Mouse (Mus musculus) liver, embryonic 16.5 days (tissue): ENCODE measurements at regions not wholly inside any gene's neighbourhood (a gene's known extent, or its start where the extent isn't known, plus 50 kb on each side); places are given as distances from the start of the nearest gene placed in this dataset.

Source experiments
- ATAC-seq: fragments of 200-750 bp; cut with Nextera tagmentation; 2 replicates; pipeline ENCODE4 v1.8.0; 2017; ENCODE audit warnings: low read depth, mild to moderate bottlenecking, moderate number of reproducible peaks, moderate library complexity
- H3K27ac ChIP-seq: fragments of 300-500 bp; sonication (generic); 2 replicates; pipeline ENCODE4 v1.5.1; 2014; ENCODE audit warnings: mild to moderate bottlenecking, low read length
- H3K27me3 ChIP-seq: fragments of 300-500 bp; sonication (generic); 2 replicates; pipeline ENCODE4 v1.6.1; 2014; ENCODE audit warnings: low read depth, low read length, mixed read lengths; ENCODE audit not compliant: control insufficient read depth, insufficient read depth
- H3K36me3 ChIP-seq: fragments of 300-500 bp; sonication (generic); 2 replicates; pipeline ENCODE4 v1.6.1; 2014; ENCODE audit warnings: mild to moderate bottlenecking; ENCODE audit not compliant: control insufficient read depth, insufficient read depth
- H3K4me1 ChIP-seq: fragments of 300-500 bp; sonication (generic); 2 replicates; pipeline ENCODE4 v1.6.1; 2014; ENCODE audit warnings: low read depth, low read length, mixed read lengths; ENCODE audit not compliant: control insufficient read depth
- H3K4me2 ChIP-seq: fragments of 300-500 bp; sonication (generic); 2 replicates; pipeline ENCODE4 v1.6.1; 2014; ENCODE audit warnings: low read depth, low read length, mixed read lengths
- H3K4me3 ChIP-seq: fragments of 300-500 bp; sonication (generic); 2 replicates; pipeline ENCODE4 v1.5.1; 2014; ENCODE audit warnings: low read depth, mild to moderate bottlenecking, low read length
- H3K9ac ChIP-seq: fragments of 300-500 bp; sonication (generic); 2 replicates; pipeline ENCODE4 v1.6.1; 2014; ENCODE audit warnings: low read depth, low read length
- H3K9me3 ChIP-seq: fragments of 300-500 bp; sonication (generic); replicated peaks from 2 replicates; pipeline ENCODE4 v1.6.1; 2016; ENCODE audit warnings: low read length; ENCODE audit not compliant: control insufficient read depth
- WGBS: fragments of 180-500 bp; shearing (Covaris S2); extraction: QIAGEN DNeasy Blood & Tissue Kit; methylation state at CpG from one replicate; pipeline ENCODE4 v1.1.7; 2014; ENCODE audit not compliant: insufficient replicate concordance; 5-methylcytosine and 5-hydroxymethylcytosine counted together

- Histone ChIP-seq H3K4me1 (no peaks in the 10 kb centered on the region), H3K9me3 (no peaks in the 10 kb centered on the region), H3K36me3 (no peaks in the 10 kb centered on the region), H3K27me3 (no peaks in the 10 kb centered on the region), H3K4me2 (no peak overlapping the region), H3K4me3 (no peak overlapping the region), H3K27ac (no peak overlapping the region), H3K9ac (no peak overlapping the region)
- 65% methylated on average over 2 of the region's 2 CpGs for WGBS
- ATAC-seq = no peak
Measured at GRCm38 (mm10) chr5:91892338-91892737, 70.5 kb downstream of the Rchy1 start.

DNA sequence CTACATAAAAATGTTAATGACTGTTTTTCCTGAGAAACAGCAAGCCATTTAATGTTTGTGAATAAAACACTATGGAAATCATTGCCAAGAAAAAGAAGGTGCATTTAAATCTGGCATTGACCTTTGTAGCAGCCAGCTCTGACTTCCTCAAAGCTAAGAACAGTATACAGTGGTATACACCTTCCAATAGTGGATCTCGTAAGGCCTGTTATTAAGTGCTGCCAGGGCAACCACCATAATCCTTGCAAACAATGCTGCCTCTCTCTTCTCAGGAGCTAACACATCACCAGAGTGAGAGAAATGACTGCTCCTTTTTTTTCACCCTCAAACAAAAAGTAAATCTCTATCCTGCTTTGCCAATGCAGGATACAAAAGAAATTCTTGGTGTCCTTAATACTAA, 81.1 kb downstream of the Rchy1 start:
- Histone ChIP-seq H3K27me3 (no peaks in the 10 kb centered on the region), H3K9me3 (no peaks in the 10 kb centered on the region), H3K27ac (no peak overlapping the region), H3K4me3 (no peak overlapping the region), H3K36me3 (no peaks in the 10 kb centered on the region), H3K4me1 (no peaks in the 10 kb centered on the region), H3K9ac (no peak overlapping the region), H3K4me2 (no peak overlapping the region)
- no peak for ATAC-seq
- WGBS = 82% methylated on average over 1 of the region's 1 CpGs

DNA sequence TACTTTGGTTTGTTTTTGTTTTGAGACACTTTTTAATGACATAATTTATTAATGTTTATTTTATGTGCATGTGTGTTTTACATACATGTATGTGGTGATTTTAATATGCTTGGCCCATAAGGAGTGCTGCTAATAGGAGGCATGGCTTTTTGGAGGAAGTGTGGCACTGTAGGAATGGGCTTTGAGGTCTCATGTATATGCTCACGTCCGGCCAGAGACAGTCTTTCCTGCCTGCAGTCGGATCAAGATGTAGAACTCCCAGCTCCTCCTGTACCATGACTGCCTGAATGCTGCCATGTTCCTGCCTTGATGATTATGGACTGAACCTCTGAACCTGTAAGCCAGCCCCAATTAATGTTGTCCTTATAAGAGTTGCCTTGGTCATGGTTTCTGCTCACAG, 82.6 kb downstream of the Rchy1 start:
- H3K9ac ChIP-seq = no peak overlapping the region
- no peaks in the 10 kb centered on the region for H3K27me3 ChIP-seq
- no peaks in the 10 kb centered on the region for H3K9me3 ChIP-seq
- H3K27ac ChIP-seq = no peak overlapping the region
- 68% methylated on average over 3 of the region's 3 CpGs for WGBS
- no peaks in the 10 kb centered on the region for H3K4me1 ChIP-seq
- no peak overlapping the region for H3K4me2 ChIP-seq
- no peak for ATAC-seq
- H3K4me3 ChIP-seq = no peak overlapping the region
- H3K36me3 ChIP-seq = no peaks in the 10 kb centered on the region

DNA sequence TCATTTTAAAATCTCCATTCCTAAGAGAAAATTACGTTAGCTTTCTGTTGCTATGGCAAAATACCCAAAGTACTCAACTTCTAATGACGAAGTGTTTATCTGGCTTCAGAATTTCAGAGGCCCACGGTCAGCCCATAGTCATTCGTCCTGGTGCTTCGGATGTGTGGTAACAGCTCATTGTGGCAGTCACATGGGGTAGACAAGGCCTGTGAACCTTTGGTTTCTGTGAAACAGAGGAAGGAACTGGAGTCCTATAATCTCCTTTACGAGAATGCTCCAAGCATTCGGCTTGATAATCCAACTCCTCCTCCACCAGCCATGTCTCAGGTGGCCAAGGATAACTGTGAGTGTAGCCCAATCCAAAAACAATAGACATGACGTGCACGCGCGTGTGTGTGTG, 84.2 kb downstream of the Rchy1 start:
- H3K27me3 ChIP-seq = no peaks in the 10 kb centered on the region
- H3K9ac ChIP-seq = no peak overlapping the region
- no peak overlapping the region for H3K27ac ChIP-seq
- WGBS = 73% methylated on average over 11 of the region's 11 CpGs
- no peaks in the 10 kb centered on the region for H3K36me3 ChIP-seq
- H3K9me3 ChIP-seq = no peaks in the 10 kb centered on the region
- ATAC-seq = no peak
- H3K4me3 ChIP-seq = no peak overlapping the region
- no peak overlapping the region for H3K4me2 ChIP-seq
- no peaks in the 10 kb centered on the region for H3K4me1 ChIP-seq

GRCm38 (mm10) chr5:91876682-91877031, 86.2 kb downstream of the Rchy1 start:
- Histone ChIP-seq H3K9me3 (no peaks in the 10 kb centered on the region), H3K36me3 (no peaks in the 10 kb centered on the region), H3K9ac (no peak overlapping the region), H3K27ac (no peak overlapping the region), H3K27me3 (no peaks in the 10 kb centered on the region), H3K4me3 (no peak overlapping the region), H3K4me1 (no peaks in the 10 kb centered on the region), H3K4me2 (no peak overlapping the region)
- whole genome bisulfite sequencing = 51% methylated on average over 2 of the region's 2 CpGs
- ATAC-seq = no peak

- ATAC-seq = no peak
- H3K27ac ChIP-seq = no peak overlapping the region
- H3K9me3 ChIP-seq = no peaks in the 10 kb centered on the region
- H3K4me3 ChIP-seq = no peak overlapping the region
- H3K4me1 ChIP-seq = no peaks in the 10 kb centered on the region
- H3K4me2 ChIP-seq = no peak overlapping the region
- H3K36me3 ChIP-seq = no peaks in the 10 kb centered on the region
- H3K27me3 ChIP-seq = no peaks in the 10 kb centered on the region
- H3K9ac ChIP-seq = no peak overlapping the region
- WGBS = 49% methylated on average over 10 of the region's 10 CpGs
Measured at GRCm38 (mm10) chr5:91875875-91876681, 86.8 kb downstream of the Rchy1 start.

- H3K4me3 ChIP-seq = no peak overlapping the region
- H3K4me1 ChIP-seq = no peaks in the 10 kb centered on the region
- no peak overlapping the region for H3K27ac ChIP-seq
- H3K9me3 ChIP-seq = no peaks in the 10 kb centered on the region
- H3K36me3 ChIP-seq = no peaks in the 10 kb centered on the region
- H3K9ac ChIP-seq = no peak overlapping the region
- ATAC-seq = no peak
- 61% methylated on average over 1 of the region's 1 CpGs for WGBS
- no peak overlapping the region for H3K4me2 ChIP-seq
- no peaks in the 10 kb centered on the region for H3K27me3 ChIP-seq
Measured at GRCm38 (mm10) chr5:91872816-91873215, 90.1 kb downstream of the Rchy1 start.

- Histone ChIP-seq H3K4me1 (no peaks in the 10 kb centered on the region; the same call in 1 of the 2 replicates), H3K4me3 (no peak overlapping the region), H3K9me3 (no peaks in the 10 kb centered on the region), H3K4me2 (no peak overlapping the region), H3K27me3 (no peaks in the 10 kb centered on the region), H3K27ac (no peak overlapping the region), H3K36me3 (no peaks in the 10 kb centered on the region), H3K9ac (no peak overlapping the region)
- 82% methylated on average over 6 of the region's 6 CpGs for WGBS
- no peak for ATAC-seq
Measured at GRCm38 (mm10) chr5:91869791-91870190, 93.1 kb downstream of the Rchy1 start.

DNA sequence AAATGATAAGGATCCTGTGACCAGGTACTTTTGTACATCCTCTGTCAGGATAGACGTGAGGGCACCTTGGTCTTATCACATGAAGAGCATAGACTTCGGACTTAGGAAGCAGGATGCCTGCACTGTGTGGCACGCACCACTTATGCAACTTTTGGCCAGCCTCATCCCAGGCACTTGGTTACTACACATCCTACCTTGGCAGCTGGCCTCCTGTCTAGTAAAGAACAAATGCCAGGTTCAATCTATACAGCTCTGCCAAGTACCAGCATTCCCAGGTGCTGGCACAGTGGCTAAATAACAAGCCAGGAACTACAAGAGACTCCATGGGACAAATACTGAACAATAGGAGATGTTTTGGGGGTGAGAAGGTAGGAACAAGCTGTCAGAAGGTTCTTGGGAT, 96.7 kb downstream of the Rchy1 start:
- Histone ChIP-seq H3K27me3 (no peaks in the 10 kb centered on the region), H3K4me2 (no peak overlapping the region), H3K4me1 (no peaks in the 10 kb centered on the region; the same call in 1 of the 2 replicates), H3K4me3 (no peak overlapping the region), H3K9ac (no peak overlapping the region), H3K36me3 (no peaks in the 10 kb centered on the region), H3K27ac (no peak overlapping the region), H3K9me3 (no peaks in the 10 kb centered on the region)
- ATAC-seq = no peak
- WGBS = 42% methylated on average over 3 of the region's 3 CpGs
